Mouse (Mus musculus) adrenal gland, postnatal 0 days (tissue): ENCODE measurements around the gene Gm17720. TPM values are rescaled to one million over a fixed set of nuclear protein-coding genes. Genes with fewer than 3 reads are reported as not detected.

ENCODE experiments used
- polyA plus RNA-seq: library from polyadenylated mRNA; unstranded; fragments of >200 nt; fragmentation: Nextera tagmentation; extraction: Ambion mirVana; gene quantifications from 2 replicates; pipeline ENCODE4 v1.2.1, GENCODE M21; 2015

Gene Gm17720
- polyA plus RNA-seq = not detected in 2 replicates

GRCm38 (mm10) chr8:110102653-110103052, at the start of gene Gm17720:
TSS of gene Gm17720 (minus strand) at chr8:110102753.

GRCm38 (mm10) chr8:110100907-110101306, 1.6 kb downstream of the Gm17720 start, which contains the start of gene Gm21964:
TSS of gene Gm21964 (plus strand) at chr8:110101207.

GRCm38 (mm10) chr8:110079282-110080221, 23.0 kb downstream of the Gm17720 start, which contains the start of gene Zfp612:
TSS of gene Zfp612 (plus strand) at chr8:110079746.

GRCm38 (mm10) chr8:110039659-110040058, 62.9 kb downstream of the Gm17720 start, which contains the start of gene Chst4:
TSS of gene Chst4 (minus strand) at chr8:110039740.

Other genes starting within 250 kb of the Gm17720 start
- 1.3 and 2.0 TPM in 2 replicates for gene Phlpp2, start 234.2 kb downstream of the Gm17720 start, polyA plus RNA-seq
- 0.76 and 0.77 TPM in 2 replicates for gene Marveld3, start 140.6 kb downstream of the Gm17720 start, polyA plus RNA-seq
- gene Tat, start 112.3 kb downstream of the Gm17720 start, polyA plus RNA-seq = 2.7 and 3.5 TPM in 2 replicates
- 2.6 and 3.2 TPM in 2 replicates for gene Chst4, start 63.0 kb downstream of the Gm17720 start, polyA plus RNA-seq
- 3.8 and 5.4 TPM in 2 replicates for gene Zfp612, start 23.0 kb downstream of the Gm17720 start, polyA plus RNA-seq
- not detected in 2 replicates for gene Gm21964, start 1.5 kb downstream of the Gm17720 start, polyA plus RNA-seq
- 0.11 TPM in 1 of 2 replicates, not detected in the other for gene Calb2, start 65.5 kb upstream of the Gm17720 start, polyA plus RNA-seq
- gene Cmtr2, start 112.9 kb upstream of the Gm17720 start, polyA plus RNA-seq = 5.3 and 6.3 TPM in 2 replicates
- 0.08 TPM in 1 of 2 replicates, not detected in the other for gene Hydin, start 164.2 kb upstream of the Gm17720 start, polyA plus RNA-seq